In genomic region chr10:8210366-8210765, GRCm38 (mm10) we compare ENCODE assay signal across 20 mouse cellular contexts.
"Had no signal": no experiment of that assay in that cellular context is flagged by ENCODE, and none has a peak within 500 bp of the region (broad histone marks: within the 10 kb centered on the region; RNA-seq: fewer than 3 reads in every experiment).

No protein-coding gene starts in this region.

- H3K9ac ChIP-seq: kidney, embryonic 15.5 days; liver, embryonic 13.5 days; liver, postnatal 0 days; lung, embryonic 15.5 days; neural tube, embryonic 12.5 days; stomach, embryonic 15.5 days had no signal

- H3K4me3 ChIP-seq: kidney, embryonic 15.5 days; liver, embryonic 13.5 days; lung, embryonic 15.5 days; megakaryocyte, embryonic 14.5 days; neural tube, embryonic 12.5 days; stomach, embryonic 15.5 days had no signal

- ATAC-seq: intestine, embryonic 16.5 days; liver, postnatal 0 days had no signal

- DNase-seq: kidney, adult 2 months; kidney, postnatal 14 days; layer of hippocampus, adult 9-11 months; layer of hippocampus, postnatal 36 days; liver; liver, embryonic 13.5 days; liver, postnatal 0 days; lung, postnatal 14 days; midbrain, embryonic 14.5 days; retina, postnatal 1 day; right cerebral cortex, postnatal 4 days; spleen, adult 18-20 months; thymus, postnatal 36 days had no signal

- H3K36me3 ChIP-seq: kidney, embryonic 15.5 days; liver, embryonic 13.5 days; lung, embryonic 15.5 days; neural tube, embryonic 12.5 days; stomach, embryonic 15.5 days had no signal

- H3K27me3 ChIP-seq: kidney, embryonic 15.5 days; liver, embryonic 13.5 days; lung, embryonic 15.5 days; neural tube, embryonic 12.5 days; stomach, embryonic 15.5 days had no signal

- H3K27ac ChIP-seq: kidney, embryonic 15.5 days; liver, embryonic 13.5 days; lung, embryonic 15.5 days; macrophage; neural tube, embryonic 12.5 days; stomach, embryonic 15.5 days had no signal

- H3K4me2 ChIP-seq: kidney, embryonic 15.5 days; liver, embryonic 13.5 days; lung, embryonic 15.5 days; neural tube, embryonic 12.5 days; stomach, embryonic 15.5 days had no signal

- H3K9me3 ChIP-seq: kidney, embryonic 15.5 days; liver, embryonic 13.5 days; lung, embryonic 15.5 days; megakaryocyte, embryonic 14.5 days; neural tube, embryonic 12.5 days; stomach, embryonic 15.5 days had no signal
